Mouse (Mus musculus) heart, adult 2 months (tissue): ENCODE measurements at regions not wholly inside any gene's neighbourhood (a gene's known extent, or its start where the extent isn't known, plus 50 kb on each side); places are given as distances from the start of the nearest gene placed in this dataset.

Experiments
- CTCF ChIP-seq: fragments of 200-600 bp; IDR thresholded peaks from 2 replicates; pipeline ENCODE4 v1.8.1; 2022; ENCODE audit warnings: antibody characterized with exemption, mild to moderate bottlenecking, moderate library complexity
- EP300 ChIP-seq: fragments of 200-500 bp; IDR thresholded peaks from 2 replicates; pipeline ENCODE4 v1.6.1; 2011; ENCODE audit warnings: low read depth, low read length, control low read depth; ENCODE audit not compliant: insufficient read depth
- POLR2A ChIP-seq: fragments of 200-500 bp; IDR thresholded peaks from 2 replicates; pipeline ENCODE4 v1.6.1; 2011; ENCODE audit warnings: mild to moderate bottlenecking, low read depth, low read length, control low read depth; ENCODE audit not compliant: insufficient read depth

- TF ChIP-seq CTCF (no peak), POLR2A (no peak), EP300 (no peak)
These were observed 188.5 kb upstream of the Myo3a start for GRCm38 (mm10) chr2:22038780-22039179.
